ENCODE assay signal across 10 mouse cellular contexts in the genomic region with DNA sequence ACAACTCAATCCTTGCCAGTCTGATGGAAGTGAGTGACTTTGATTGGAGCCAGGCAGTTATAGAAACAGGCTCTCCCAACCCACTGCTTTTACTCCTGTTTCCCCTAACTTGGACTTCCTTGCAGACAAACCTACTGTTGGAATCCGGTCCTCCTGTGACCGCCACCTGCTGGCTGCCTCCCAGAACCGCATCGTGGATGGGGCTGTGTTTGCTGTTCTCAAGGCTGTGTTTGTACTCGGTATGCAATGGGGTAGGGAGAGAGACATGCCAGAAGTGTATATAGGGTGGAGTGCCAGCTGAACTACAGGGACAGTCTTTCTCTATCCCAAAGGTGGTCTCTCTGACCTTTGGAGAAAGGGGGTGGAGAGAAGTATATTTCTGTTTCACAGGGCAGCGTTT. TPM values are rescaled to one million over a fixed set of nuclear protein-coding genes. Genes with fewer than 3 reads are reported as not detected.
DNase-seq lines count a peak whose midpoint lies in the region; ATAC-seq and TF ChIP-seq lines count a peak whose summit lies in the region.
"Had no signal": no experiment of that assay in that cellular context is flagged by ENCODE, and none has a peak within 500 bp of the region (broad histone marks: within the 10 kb centered on the region; RNA-seq: fewer than 3 reads in every experiment).

No protein-coding gene starts in this region.

- peak; percentile 50 for DNase-seq in layer of hippocampus, adult 11-12 months (ENCODE audit: low spot score)
- DNase-seq in layer of hippocampus, postnatal 36 days: no peak
- peak; percentile 63 for DNase-seq in MEL (ENCODE audit: low read depth, low spot score)
- peak; percentile 76 to 81 for DNase-seq in cerebellum, postnatal 10 days
- peak; percentile 42 to 62 for DNase-seq in heart, postnatal 14 days
- peak; percentile 62 to 66 for DNase-seq in layer of hippocampus, postnatal 10 days (ENCODE audit: low spot score in 2 of 2)
- DNase-seq in mesoderm, embryonic 11.5 days (ENCODE audit: low read depth, low spot score): peak; percentile 53

- peak; percentile 27 for TF ChIP-seq RAD21 in MEL (IDR thresholded peaks at IDR 0.05; ENCODE audit: low read depth, low read length)

- H3K27ac ChIP-seq in MEL (ENCODE audit: control insufficient read depth, low read depth, low read length): no peak overlapping the region
- no peak overlapping the region for H3K27ac ChIP-seq in stomach, embryonic 16.5 days (ENCODE audit: low read length)
- H3K27ac ChIP-seq: embryonic facial prominence, embryonic 15.5 days; neural tube, embryonic 12.5 days had no signal

- TF ChIP-seq POLR2A in MEL (IDR thresholded peaks at IDR 0.05; ENCODE audit: control insufficient read depth in 1 of 2, insufficient read depth in 1 of 2, low read depth in 1 of 2, low read length in 2 of 2, poor library complexity in 1 of 2): no peak

- WGBS in stomach, embryonic 16.5 days: 26% methylated on average over 6 of the region's 6 CpGs

- H3K9me3 ChIP-seq in MEL (replicated peaks; ENCODE audit: insufficient read depth, low read length): no peaks in the 10 kb centered on the region
- H3K9me3 ChIP-seq in stomach, embryonic 16.5 days (replicated peaks; ENCODE audit: control insufficient read depth, low read length): no peaks in the 10 kb centered on the region
- H3K9me3 ChIP-seq: embryonic facial prominence, embryonic 15.5 days; neural tube, embryonic 12.5 days had no signal

- H3K4me3 ChIP-seq in MEL (ENCODE audit: control insufficient read depth in 1 of 2, insufficient read depth in 1 of 2, low read depth in 2 of 2, low read length in 2 of 2): no peak overlapping the region
- H3K4me3 ChIP-seq in stomach, embryonic 16.5 days (replicated peaks; ENCODE audit: low read length): no peak overlapping the region
- H3K4me3 ChIP-seq: embryonic facial prominence, embryonic 15.5 days; neural tube, embryonic 12.5 days had no signal

- peak; percentile 33; the same call in 1 of the 2 replicates for ATAC-seq in stomach, embryonic 16.5 days (ENCODE audit: insufficient read depth, low FRiP score)

- intact Hi-C loops in heart, postnatal 14 days (cut with DNase I): no loop called here

- H3K79me2 ChIP-seq in MEL (ENCODE audit: control insufficient read depth, insufficient read depth, low read length, poor library complexity): no peaks in the 10 kb centered on the region

- H3K4me2 ChIP-seq in stomach, embryonic 16.5 days (ENCODE audit: low read depth, low read length): no peak overlapping the region
- H3K4me2 ChIP-seq: embryonic facial prominence, embryonic 15.5 days; neural tube, embryonic 12.5 days had no signal

- no peaks in the 10 kb centered on the region for H3K27me3 ChIP-seq in MEL (ENCODE audit: control insufficient read depth in 1 of 2, insufficient read depth in 2 of 2, low read length in 2 of 2)
- H3K27me3 ChIP-seq in stomach, embryonic 16.5 days (ENCODE audit: control insufficient read depth, insufficient read depth, low read length): no peaks in the 10 kb centered on the region
- H3K27me3 ChIP-seq: embryonic facial prominence, embryonic 15.5 days; neural tube, embryonic 12.5 days had no signal

- H3K4me1 ChIP-seq in MEL (ENCODE audit: control insufficient read depth in 1 of 2, insufficient read depth in 2 of 2, low read length in 2 of 2): peaks cover 23 to 30% of the 10 kb centered on the region in 2 experiments
- H3K4me1 ChIP-seq in stomach, embryonic 16.5 days (ENCODE audit: control insufficient read depth, insufficient read depth, low read length): no peaks in the 10 kb centered on the region
- H3K4me1 ChIP-seq: embryonic facial prominence, embryonic 15.5 days; neural tube, embryonic 12.5 days had no signal

- H3K9ac ChIP-seq in MEL (ENCODE audit: control insufficient read depth, low read depth, low read length, poor library complexity, severe bottlenecking): no peak overlapping the region
- no peak overlapping the region for H3K9ac ChIP-seq in stomach, embryonic 16.5 days (ENCODE audit: low read length)
- H3K9ac ChIP-seq: embryonic facial prominence, embryonic 15.5 days; neural tube, embryonic 12.5 days had no signal

- peak; percentile 63 to 73 (median 65) for TF ChIP-seq CTCF in MEL (IDR thresholded peaks at IDR 0.05 in 2 of 3, conservative IDR thresholded peaks at IDR 0.05 in 1 of 3; ENCODE audit: control insufficient read depth in 1 of 3, insufficient read depth in 1 of 3, low read depth in 2 of 3, low read length in 3 of 3, poor library complexity in 1 of 3, severe bottlenecking in 1 of 3)

- peaks cover 11 to 32% of the 10 kb centered on the region in 2 experiments for H3K36me3 ChIP-seq in MEL (ENCODE audit: control insufficient read depth in 1 of 2, insufficient read depth in 2 of 2, low read length in 2 of 2)
- H3K36me3 ChIP-seq in stomach, embryonic 16.5 days (ENCODE audit: control insufficient read depth, insufficient read depth, low read length): no peaks in the 10 kb centered on the region

- TF ChIP-seq EP300 in MEL (IDR thresholded peaks at IDR 0.05; ENCODE audit: low read depth in 1 of 2, low read length in 2 of 2): no peak

TF ChIP-seq in MEL, 35 proteins besides CTCF, POLR2A, EP300 and RAD21:
- TF ChIP-seq SMC3 (IDR thresholded peaks at IDR 0.05; ENCODE audit: low read depth, low read length) (peak; percentile 70), CHD2 (IDR thresholded peaks at IDR 0.05; ENCODE audit: low read length) (no peak), ZC3H11A (IDR thresholded peaks at IDR 0.05; ENCODE audit: low read depth, low read length) (peak; percentile 27; the same call in 1 of the 2 replicates)
TF ChIP-seq in MEL: peak in this region for 2.

RNA-seq across cellular contexts. Expression of a gene that starts 11.7 kb away (rescaled TPM):
- total RNA-seq in layer of hippocampus, postnatal 36 days (2021): 10 to 100 TPM; 23.1 to 26.5 TPM
- total RNA-seq in MEL (2012; rRNA removed): 20.9 and 23.1 TPM in 2 replicates
- polyA plus RNA-seq in MEL (2012; ENCODE audit: insufficient read depth in 1 of 2, insufficient read length in 2 of 2, low read depth in 1 of 2, low replicate concordance in 2 of 2, missing spikeins in 1 of 2): 10 to 100 TPM in 1 of 2 experiments, not detected in 1; 68.0 TPM
- 10 to 100 TPM; 22.5 to 25.8 TPM for total RNA-seq in heart, postnatal 14 days (2021)
- 10 to 100 TPM; 34.0 to 34.5 TPM for total RNA-seq in layer of hippocampus, postnatal 10 days (2021)
- 30.3 and 30.9 TPM in 2 replicates for polyA plus RNA-seq in stomach, embryonic 16.5 days (2015; fragmentation: Nextera tagmentation; extraction: Ambion mirVana)

RNA-seq across cellular contexts. Expression of a gene that starts 13.4 kb away (rescaled TPM):
- 100 to 1,000 TPM; 186 to 189 TPM for total RNA-seq in layer of hippocampus, postnatal 36 days (2021)
- 0.03 and 0.04 TPM in 2 replicates for total RNA-seq in MEL (2012; rRNA removed)
- polyA plus RNA-seq in MEL (2012; ENCODE audit: insufficient read depth in 1 of 2, insufficient read length in 2 of 2, low read depth in 1 of 2, low replicate concordance in 2 of 2, missing spikeins in 1 of 2): under 1 TPM in 1 of 2 experiments, not detected in 1; 0.15 TPM
- under 1 TPM; 0.51 to 0.69 TPM for total RNA-seq in heart, postnatal 14 days (2021)
- total RNA-seq in layer of hippocampus, postnatal 10 days (2021): 100 to 1,000 TPM; 210 to 217 TPM
- 7.3 and 7.7 TPM in 2 replicates for polyA plus RNA-seq in stomach, embryonic 16.5 days (2015; fragmentation: Nextera tagmentation; extraction: Ambion mirVana)

RNA-seq across cellular contexts. Expression of a gene that starts 16.7 kb away (rescaled TPM):
- not detected for total RNA-seq in layer of hippocampus, postnatal 36 days (2021)
- not detected in 2 replicates for total RNA-seq in MEL (2012; rRNA removed)
- not detected for polyA plus RNA-seq in MEL (2012; ENCODE audit: insufficient read depth in 1 of 2, insufficient read length in 2 of 2, low read depth in 1 of 2, low replicate concordance in 2 of 2, missing spikeins in 1 of 2)
- total RNA-seq in heart, postnatal 14 days (2021): not detected
- not detected for total RNA-seq in layer of hippocampus, postnatal 10 days (2021)
- polyA plus RNA-seq in stomach, embryonic 16.5 days (2015; fragmentation: Nextera tagmentation; extraction: Ambion mirVana): not detected in 2 replicates
- polyA plus RNA-seq: embryonic facial prominence, embryonic 15.5 days; neural tube, embryonic 12.5 days had no signal

RNA-seq across cellular contexts. Expression of a gene that starts 17.5 kb away (rescaled TPM):
- 1 to 10 TPM in 1 of 2 experiments, under 1 TPM in 1; 0.90 to 1.6 TPM for total RNA-seq in layer of hippocampus, postnatal 36 days (2021)
- 1.6 and 1.9 TPM in 2 replicates for total RNA-seq in MEL (2012; rRNA removed)
- polyA plus RNA-seq in MEL (2012; ENCODE audit: insufficient read depth in 1 of 2, insufficient read length in 2 of 2, low read depth in 1 of 2, low replicate concordance in 2 of 2, missing spikeins in 1 of 2): 1 to 10 TPM in 1 of 2 experiments, not detected in 1; 3.5 TPM
- total RNA-seq in heart, postnatal 14 days (2021): 10 to 100 TPM; 11.5 to 19.4 TPM
- 1 to 10 TPM; 2.6 to 3.1 TPM for total RNA-seq in layer of hippocampus, postnatal 10 days (2021)
- 11.8 and 12.6 TPM in 2 replicates for polyA plus RNA-seq in stomach, embryonic 16.5 days (2015; fragmentation: Nextera tagmentation; extraction: Ambion mirVana)

RNA-seq across cellular contexts. Expression of a gene that starts 21.7 kb away (rescaled TPM):
- not detected for total RNA-seq in layer of hippocampus, postnatal 36 days (2021)
- total RNA-seq in MEL (2012; rRNA removed): not detected in 2 replicates
- not detected for polyA plus RNA-seq in MEL (2012; ENCODE audit: insufficient read depth in 1 of 2, insufficient read length in 2 of 2, low read depth in 1 of 2, low replicate concordance in 2 of 2, missing spikeins in 1 of 2)
- total RNA-seq in heart, postnatal 14 days (2021): under 1 TPM; 0.32 to 0.38 TPM
- not detected for total RNA-seq in layer of hippocampus, postnatal 10 days (2021)
- polyA plus RNA-seq in stomach, embryonic 16.5 days (2015; fragmentation: Nextera tagmentation; extraction: Ambion mirVana): not detected in 2 replicates
- polyA plus RNA-seq: embryonic facial prominence, embryonic 15.5 days; neural tube, embryonic 12.5 days had no signal

Comparison
In these comparisons a context has a peak if more than half of its experiments do, and no peak if none do; other contexts are left out.
1. DNase-seq: peak in layer of hippocampus, adult 11-12 months (single experiment), MEL (single experiment), cerebellum, postnatal 10 days (2 of 2), heart, postnatal 14 days (2 of 2), layer of hippocampus, postnatal 10 days (2 of 2) and mesoderm, embryonic 11.5 days (single experiment); none in layer of hippocampus, postnatal 36 days (0 of 2).
2. RNA of a gene that starts 13.4 kb away (total RNA-seq): 210 to 217 TPM in layer of hippocampus, postnatal 10 days and 186 to 189 TPM in layer of hippocampus, postnatal 36 days; 0.51 to 0.69 TPM in heart, postnatal 14 days and 0.03 to 0.04 TPM in MEL; every median in the first group is over 100 times any median in the second.